Mouse (Mus musculus) MEL (cell line): ENCODE measurements around the gene Kcnj15. TPM values are rescaled to one million over a fixed set of nuclear protein-coding genes. Genes with fewer than 3 reads are reported as not detected.

ENCODE experiments used
- DNase-seq: peaks from one replicate; pipeline ENCODE4 v3.0.0; 2011; ENCODE audit warnings: low read depth, low spot score
- H3K27ac ChIP-seq: 2 replicates; pipeline ENCODE4 v1.5.1; 2012; ENCODE audit warnings: low read depth, mild to moderate bottlenecking, control low read depth, low read length, moderate library complexity; ENCODE audit not compliant: control insufficient read depth
- H3K27me3 ChIP-seq, 2 experiments: fragments of 150-350 bp in 1 of 2; sonication (generic) in 1 of 2; 2 replicates each; pipeline ENCODE4 v1.6.1; 2012; ENCODE audit warnings: low read length in 2 of 2, mild to moderate bottlenecking in 2 of 2, improper control_type of control experiment in 1 of 2, moderate library complexity in 1 of 2; ENCODE audit not compliant: insufficient read depth in 2 of 2, control insufficient read depth in 1 of 2
- H3K36me3 ChIP-seq, 2 experiments: 2 replicates each; pipeline ENCODE4 v1.6.1; 2012 to 2014; ENCODE audit warnings: low read length in 2 of 2, improper control_type of control experiment in 1 of 2, inconsistent platforms in 1 of 2, mild to moderate bottlenecking in 1 of 2; ENCODE audit not compliant: insufficient read depth in 2 of 2, control insufficient read depth in 1 of 2
- H3K4me1 ChIP-seq, 2 experiments: fragments of 150-350 bp in 1 of 2; sonication (generic) in 1 of 2; 2 replicates each; pipeline ENCODE4 v1.6.1; 2012; ENCODE audit warnings: low read length in 2 of 2, improper control_type of control experiment in 1 of 2, mild to moderate bottlenecking in 1 of 2; ENCODE audit not compliant: insufficient read depth in 2 of 2, control insufficient read depth in 1 of 2
- H3K4me3 ChIP-seq, 2 experiments: fragments of 150-350 bp in 1 of 2; sonication (generic) in 1 of 2; 2 replicates each; pipeline ENCODE4 v1.5.1; 2012; ENCODE audit warnings: low read depth in 2 of 2, low read length in 2 of 2, mild to moderate bottlenecking in 2 of 2, moderate library complexity in 2 of 2, control low read depth in 1 of 2, improper control_type of control experiment in 1 of 2; ENCODE audit not compliant: control insufficient read depth in 1 of 2, insufficient read depth in 1 of 2
- H3K79me2 ChIP-seq: 2 replicates; pipeline ENCODE4 v1.6.1; 2012; ENCODE audit warnings: mild to moderate bottlenecking, low read length, moderate library complexity; ENCODE audit not compliant: control insufficient read depth, poor library complexity, insufficient read depth
- H3K9ac ChIP-seq: 2 replicates; pipeline ENCODE4 v1.6.1; 2012; ENCODE audit warnings: low read depth, mild to moderate bottlenecking, control low read depth, low read length, moderate library complexity; ENCODE audit not compliant: control insufficient read depth, poor library complexity, severe bottlenecking
- H3K9me3 ChIP-seq: fragments of 150-350 bp; sonication (generic); replicated peaks from 2 replicates; pipeline ENCODE4 v1.6.1; 2012; ENCODE audit warnings: mild to moderate bottlenecking, low read length, improper control_type of control experiment, moderate library complexity; ENCODE audit not compliant: insufficient read depth
- ELF1 ChIP-seq: IDR thresholded peaks from 2 replicates; pipeline ENCODE4 v1.6.1; 2014; ENCODE audit warnings: low read depth, mild to moderate bottlenecking, inconsistent platforms, low read length, improper control_type of control experiment, moderate library complexity
- EP300 ChIP-seq, 2 experiments: IDR thresholded peaks; 2 replicates each; pipeline ENCODE4 v1.6.1; 2011; ENCODE audit warnings: improper control_type of control experiment in 2 of 2, low read length in 2 of 2, low read depth in 1 of 2, mild to moderate bottlenecking in 1 of 2
- ETS1 ChIP-seq: IDR thresholded peaks from 2 replicates; pipeline ENCODE4 v1.6.1; 2012; ENCODE audit warnings: low read depth, mild to moderate bottlenecking, inconsistent platforms, low read length, improper control_type of control experiment, moderate library complexity
- GABPA ChIP-seq: IDR thresholded peaks from 2 replicates; pipeline ENCODE4 v1.6.1; 2012; ENCODE audit warnings: low read depth, mild to moderate bottlenecking, inconsistent platforms, low read length, improper control_type of control experiment, moderate library complexity
- HCFC1 ChIP-seq: IDR thresholded peaks from 2 replicates; pipeline ENCODE4 v1.6.1; 2012; ENCODE audit warnings: low read depth, mild to moderate bottlenecking, inconsistent platforms, low read length, improper control_type of control experiment, moderate library complexity
- JUND ChIP-seq: IDR thresholded peaks from 2 replicates; pipeline ENCODE4 v1.6.1; 2011; ENCODE audit warnings: low read depth, mild to moderate bottlenecking, improper control_type of control experiment, low read length
- MAX ChIP-seq: IDR thresholded peaks from 2 replicates; pipeline ENCODE4 v1.6.1; 2011; ENCODE audit warnings: low read length, improper control_type of control experiment
- MEF2A ChIP-seq: IDR thresholded peaks from 2 replicates; pipeline ENCODE4 v1.6.1; 2014; ENCODE audit warnings: low read depth, mild to moderate bottlenecking, inconsistent platforms, low read length, improper control_type of control experiment; ENCODE audit not compliant: poor library complexity, insufficient replicate concordance, severe bottlenecking; ENCODE audit errors: extremely low read depth
- MXI1 ChIP-seq: IDR thresholded peaks from 2 replicates; pipeline ENCODE4 v1.6.1; 2011; ENCODE audit warnings: mild to moderate bottlenecking, low read depth, low read length, improper control_type of control experiment
- MYC ChIP-seq: IDR thresholded peaks from 2 replicates; pipeline ENCODE4 v1.6.1; 2011; ENCODE audit warnings: low read depth, mild to moderate bottlenecking, low read length, improper control_type of control experiment, moderate library complexity
- NELFE ChIP-seq: IDR thresholded peaks from 2 replicates; pipeline ENCODE4 v1.6.1; 2011; ENCODE audit warnings: low read depth, low read length, improper control_type of control experiment
- NRF1 ChIP-seq: IDR thresholded peaks from 2 replicates; pipeline ENCODE4 v1.6.1; 2014; ENCODE audit warnings: low read depth, mild to moderate bottlenecking, inconsistent platforms, low read length, improper control_type of control experiment, moderate library complexity; ENCODE audit not compliant: poor library complexity, insufficient read depth, severe bottlenecking
- POLR2A ChIP-seq, 2 experiments: IDR thresholded peaks; 2 replicates each; pipeline ENCODE4 v1.6.1; 2011 to 2012; ENCODE audit warnings: low read length in 2 of 2, mild to moderate bottlenecking in 2 of 2, control low read depth in 1 of 2, improper control_type of control experiment in 1 of 2, low read depth in 1 of 2, moderate library complexity in 1 of 2; ENCODE audit not compliant: control insufficient read depth in 1 of 2, insufficient read depth in 1 of 2, poor library complexity in 1 of 2
- POLR2AphosphoS2 ChIP-seq: IDR thresholded peaks from 2 replicates; pipeline ENCODE4 v1.6.1; 2011; ENCODE audit warnings: low read length, improper control_type of control experiment
- RAD21 ChIP-seq: IDR thresholded peaks from 2 replicates; pipeline ENCODE4 v1.6.1; 2011; ENCODE audit warnings: mild to moderate bottlenecking, low read depth, low read length, improper control_type of control experiment
- RCOR1 ChIP-seq: IDR thresholded peaks from 2 replicates; pipeline ENCODE4 v1.6.1; 2012; ENCODE audit warnings: low read depth, mild to moderate bottlenecking, inconsistent platforms, low read length, improper control_type of control experiment
- SIN3A ChIP-seq: IDR thresholded peaks from 2 replicates; pipeline ENCODE4 v1.6.1; 2012; ENCODE audit warnings: low read length, improper control_type of control experiment, inconsistent platforms
- TBP ChIP-seq: IDR thresholded peaks from 2 replicates; pipeline ENCODE4 v1.8.0; 2011; ENCODE audit warnings: low read depth, low read length, improper control_type of control experiment
- TCF12 ChIP-seq: IDR thresholded peaks from 2 replicates; pipeline ENCODE4 v1.6.1; 2014; ENCODE audit warnings: low read depth, mild to moderate bottlenecking, inconsistent platforms, low read length, improper control_type of control experiment, moderate library complexity
- UBTF ChIP-seq: IDR thresholded peaks from 2 replicates; pipeline ENCODE4 v1.6.1; 2012; ENCODE audit warnings: low read depth, mild to moderate bottlenecking, inconsistent platforms, low read length, improper control_type of control experiment, moderate library complexity, borderline replicate concordance; ENCODE audit not compliant: insufficient read depth
- USF1 ChIP-seq: IDR thresholded peaks from 2 replicates; pipeline ENCODE4 v1.6.1; 2014; ENCODE audit warnings: low read depth, mild to moderate bottlenecking, inconsistent platforms, low read length, improper control_type of control experiment, moderate library complexity
- USF2 ChIP-seq, 2 experiments: IDR thresholded peaks; 2 replicates each; pipeline ENCODE4 v1.6.1; 2011 to 2012; ENCODE audit warnings: improper control_type of control experiment in 2 of 2, low read length in 2 of 2, borderline replicate concordance in 1 of 2, inconsistent platforms in 1 of 2, low read depth in 1 of 2, mild to moderate bottlenecking in 1 of 2; ENCODE audit not compliant: insufficient read depth in 1 of 2
- ZC3H11A ChIP-seq: IDR thresholded peaks from 2 replicates; pipeline ENCODE4 v1.6.1; 2012; ENCODE audit warnings: low read depth, mild to moderate bottlenecking, inconsistent platforms, low read length, improper control_type of control experiment
- polyA plus RNA-seq, 2 experiments: library from polyadenylated mRNA; stranded (reverse) in 1 of 2; unstranded in 1 of 2; fragments of >175 nt in 1 of 2; fragments of >200 nt in 1 of 2; gene quantifications; 2 replicates each; pipeline versions ENCODE4 v1.2.1 to v1.2.4; 2012; ENCODE audit warnings: low replicate concordance in 2 of 2, low read depth in 1 of 2; ENCODE audit not compliant: insufficient read length in 2 of 2, insufficient read depth in 1 of 2, missing spikeins in 1 of 2
- total RNA-seq: library from RNA; depleted of rRNA; stranded (reverse); fragments of 300-350 nt; gene quantifications from 2 replicates; pipeline ENCODE4 v1.2.3, GENCODE M21; 2012

Gene Kcnj15
- total and polyA plus RNA-seq, 3 experiments: not detected

- H3K4me3 ChIP-seq: no peak overlapping the region
- no peak for DNase-seq
- H3K4me1 ChIP-seq: no peaks in the 10 kb centered on the region
- H3K79me2 ChIP-seq: no peaks in the 10 kb centered on the region
- no peak overlapping the region for H3K27ac ChIP-seq
- no peak overlapping the region for H3K9ac ChIP-seq
- TF ChIP-seq MYC (no peak), USF2 (IDR thresholded peaks at IDR 0.05; ENCODE audit: borderline replicate concordance in 1 of 2, insufficient read depth in 1 of 2, low read depth in 1 of 2, low read length in 2 of 2) (no peak), RCOR1 (no peak), RAD21 (no peak), SIN3A (no peak), HCFC1 (no peak), TCF12 (no peak), MAX (no peak), ETS1 (no peak), TBP (no peak), USF1 (no peak), UBTF (no peak)
- TF ChIP-seq, all 39 proteins: peak for 0
- H3K27me3 ChIP-seq: no peaks in the 10 kb centered on the region
- no peaks in the 10 kb centered on the region for H3K36me3 ChIP-seq
- H3K9me3 ChIP-seq: no peaks in the 10 kb centered on the region
Measured at GRCm38 (mm10) chr16:95215782-95216181, 41.6 kb upstream of the Kcnj15 start.

- Histone ChIP-seq H3K27me3 (no peaks in the 10 kb centered on the region), H3K4me1 (no peaks in the 10 kb centered on the region), H3K9me3 (no peaks in the 10 kb centered on the region), H3K79me2 (no peaks in the 10 kb centered on the region), H3K4me3 (no peak overlapping the region), H3K27ac (no peak overlapping the region), H3K36me3 (no peaks in the 10 kb centered on the region), H3K9ac (no peak overlapping the region)
- no peak for DNase-seq
- no peak for TF ChIP-seq NELFE
- no peak for TF ChIP-seq RCOR1
- TF ChIP-seq EP300 (IDR thresholded peaks at IDR 0.05; ENCODE audit: low read depth in 1 of 2, low read length in 2 of 2): no peak
- TF ChIP-seq POLR2A (IDR thresholded peaks at IDR 0.05; ENCODE audit: control insufficient read depth in 1 of 2, insufficient read depth in 1 of 2, low read depth in 1 of 2, low read length in 2 of 2, poor library complexity in 1 of 2): no peak
- no peak for TF ChIP-seq SIN3A
- no peak for TF ChIP-seq MXI1
- no peak for TF ChIP-seq USF1
- TF ChIP-seq NRF1: no peak
- TF ChIP-seq HCFC1: no peak
- TF ChIP-seq POLR2AphosphoS2: no peak
- no peak for TF ChIP-seq JUND
- TF ChIP-seq USF2 (IDR thresholded peaks at IDR 0.05; ENCODE audit: borderline replicate concordance in 1 of 2, insufficient read depth in 1 of 2, low read depth in 1 of 2, low read length in 2 of 2): no peak
- TF ChIP-seq MEF2A: no peak
- no peak for TF ChIP-seq MAX
- TF ChIP-seq ZC3H11A: no peak
- TF ChIP-seq TBP: no peak
- no peak for TF ChIP-seq ETS1
- no peak for TF ChIP-seq ELF1
- no peak for TF ChIP-seq GABPA
Measured at GRCm38 (mm10) chr16:95216346-95216745, 41.0 kb upstream of the Kcnj15 start.
